Mouse (Mus musculus) spleen, adult 2 months (tissue): ENCODE measurements around the gene Bcr.

ENCODE experiments used
- CTCF ChIP-seq: fragments of 200-500 bp; IDR thresholded peaks from 2 replicates; pipeline ENCODE4 v1.5.1; 2011; ENCODE audit warnings: mild to moderate bottlenecking, inconsistent platforms; ENCODE audit not compliant: insufficient read depth, insufficient read length, insufficient replicate concordance; ENCODE audit errors: extremely low read depth
- POLR2A ChIP-seq: fragments of 200-500 bp; IDR thresholded peaks from 2 replicates; pipeline ENCODE4 v1.6.1; 2011; ENCODE audit warnings: low read depth, low read length, inconsistent platforms

DNA sequence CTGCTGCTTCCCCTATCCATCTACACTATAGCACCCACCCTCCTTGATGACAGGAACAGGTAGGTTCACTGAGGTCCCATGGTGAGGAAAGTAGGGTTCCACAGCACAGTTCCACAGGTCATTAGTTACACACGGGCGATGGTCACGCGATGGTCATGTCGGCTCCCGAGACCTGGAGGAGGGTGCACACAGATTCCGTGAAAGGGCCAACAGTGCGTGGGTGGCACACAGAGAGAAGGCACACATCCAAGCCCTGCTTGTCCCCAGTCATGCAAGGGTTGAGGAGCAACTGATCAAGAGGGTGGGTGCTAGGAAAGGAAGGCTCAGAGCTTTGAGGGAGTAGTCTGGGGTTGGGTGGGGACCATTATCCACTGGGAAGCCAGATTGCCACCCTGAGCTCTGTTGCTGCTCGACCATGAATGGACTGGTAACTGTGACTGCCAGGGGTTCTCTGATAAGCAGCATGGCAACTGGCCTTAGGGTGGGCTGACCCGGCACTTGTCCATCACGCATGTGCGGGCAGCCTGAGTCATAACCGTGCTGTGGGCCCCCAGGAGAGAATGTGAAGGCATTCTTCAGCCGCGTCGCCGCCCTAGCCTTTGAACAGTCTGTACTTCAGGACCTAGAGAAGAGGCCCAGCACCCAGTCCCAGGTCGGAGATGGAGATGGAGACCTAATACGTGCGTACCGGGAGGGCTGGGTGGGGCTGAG, 8.9 kb upstream of the Bcr start:
- TF ChIP-seq POLR2A, result no peak
- no peak for TF ChIP-seq CTCF
